Mouse (Mus musculus): ENCODE measurements around the gene Suclg1.

DNA sequence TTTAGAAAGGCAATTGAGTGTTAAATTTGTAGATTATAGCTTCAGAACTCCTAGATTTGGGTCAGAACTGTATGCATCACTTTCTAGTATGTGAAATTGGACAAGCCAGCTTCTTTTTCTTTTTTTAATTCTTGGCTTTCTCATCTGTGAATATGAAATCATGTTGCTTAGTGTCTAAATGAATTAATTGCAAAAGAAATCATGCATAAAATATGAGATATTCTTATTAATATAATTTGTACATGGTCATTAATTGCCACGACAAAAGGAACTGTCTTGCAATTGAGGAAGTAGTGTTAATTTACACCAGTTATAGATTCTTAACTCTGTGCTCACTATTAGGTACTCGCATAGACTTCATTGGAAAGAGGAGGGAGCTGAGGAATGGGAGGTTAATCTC is 74.1 kb downstream of the Suclg1 start:
- TF ChIP-seq JUN (IDR thresholded peaks at IDR 0.05; ENCODE audit: insufficient read depth, low read depth, low read length) (no peak), CTCF (conservative IDR thresholded peaks at IDR 0.05 in 1 of 2, IDR thresholded peaks at IDR 0.05 in 1 of 2; ENCODE audit: low read depth in 2 of 2, low read length in 2 of 2) (no peak), TBP (conservative IDR thresholded peaks at IDR 0.05; ENCODE audit: low read depth, low read length) (no peak), POLR2AphosphoS2 (IDR thresholded peaks at IDR 0.05; ENCODE audit: low read depth, low read length) (no peak), MAZ (IDR thresholded peaks at IDR 0.05; ENCODE audit: low read depth, low read length) (no peak)

Measured in CH12.LX (cell line).